Mouse (Mus musculus) erythroblast, adult 5-6 weeks (primary cell): Measurements from ENCODE around the gene Sprr2i. TPM values are rescaled to one million over a fixed set of nuclear protein-coding genes. Genes with fewer than 3 reads are reported as not detected.

Experiments
- ATAC-seq: replicated peaks from 2 replicates; pipeline ENCODE4 v1.8.0; 2016; ENCODE audit warnings: moderate number of reproducible peaks, mild to moderate bottlenecking, moderate TSS enrichment, inconsistent platforms; ENCODE audit not compliant: poor library complexity, low FRiP score, severe bottlenecking
- total RNA-seq, 2 experiments: library from RNA; stranded (forward) in 1 of 2; stranded (reverse) in 1 of 2; fragments of 150-400 nt in 1 of 2; fragments of 200-764, 138-1000 nt in 1 of 2; gene quantifications; 2 replicates each; pipeline versions ENCODE4 v1.2.3 to v1.2.4; 2015 to 2017; ENCODE audit warnings: low replicate concordance in 2 of 2

Sprr2i gene
- not detected in 2 replicates for total RNA-seq (2015; ENCODE audit: low replicate concordance)
- not detected in 2 replicates for total RNA-seq (2017; ENCODE audit: low replicate concordance)

DNA sequence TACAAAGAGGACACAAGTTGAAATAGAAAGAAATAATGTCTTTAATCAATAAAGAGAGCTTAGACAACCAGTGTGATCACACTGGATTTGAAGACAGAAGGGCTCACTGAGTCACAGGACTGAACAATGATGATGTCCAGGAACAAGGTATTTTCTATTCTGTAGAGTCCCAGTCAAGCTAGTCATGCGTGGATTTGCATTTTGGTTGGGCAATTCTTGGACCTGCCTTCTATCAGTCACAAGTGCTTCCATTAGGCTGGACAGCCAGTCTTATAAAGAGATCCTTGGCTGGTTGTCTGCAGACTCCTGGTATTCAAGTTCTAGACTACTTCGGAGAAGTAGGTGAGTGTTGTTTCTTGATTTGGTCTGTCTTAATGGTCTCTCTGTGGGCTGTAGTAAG, at the start of gene Sprr2i:
Sprr2i (plus strand) TSS at position 301 of the 400 bp plus-strand sequence.
- no peak for ATAC-seq

DNA sequence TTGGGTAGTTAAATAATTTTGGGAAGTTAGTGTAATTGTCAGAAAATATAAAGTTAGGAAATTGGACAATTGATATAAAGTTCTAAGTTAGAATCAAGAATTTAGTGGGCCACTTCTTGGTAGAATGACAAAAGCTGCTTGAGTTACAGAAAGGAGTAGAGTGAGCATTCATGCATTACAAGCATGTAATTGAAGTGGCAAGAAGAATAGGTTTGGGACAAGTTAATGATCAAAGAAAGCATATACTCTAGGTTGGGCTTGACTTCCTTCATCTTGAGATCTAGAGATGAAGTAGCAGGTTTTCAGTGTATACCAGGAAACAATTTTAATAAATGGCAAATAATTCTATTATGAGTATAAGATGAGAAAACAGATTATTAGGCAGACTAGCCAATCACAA, 46.2 kb upstream of the Sprr2i start:
- ATAC-seq, result no peak

DNA sequence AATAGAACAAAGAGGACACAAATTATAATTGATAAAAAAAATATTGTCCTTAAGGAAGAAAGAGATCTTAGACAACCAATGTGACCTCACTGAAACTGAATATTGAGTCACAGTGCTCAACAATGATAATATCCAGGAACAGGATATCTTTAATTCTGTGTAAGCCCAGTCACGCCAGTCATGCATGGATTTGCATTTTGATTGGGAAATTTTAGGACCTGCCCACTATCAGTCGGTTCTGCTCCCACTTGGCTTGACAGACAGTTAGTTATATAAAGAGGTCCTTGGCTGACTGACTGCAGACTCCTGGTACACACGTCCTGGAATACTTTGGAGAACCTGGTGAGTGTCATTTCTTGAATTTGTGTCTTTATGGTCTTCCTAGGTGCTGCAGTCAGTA, 42.9 kb upstream of the Sprr2i start, which contains the start of gene Sprr2f:
Sprr2f (plus strand) TSS at position 301 of the 400 bp plus-strand sequence.
- ATAC-seq, result no peak

DNA sequence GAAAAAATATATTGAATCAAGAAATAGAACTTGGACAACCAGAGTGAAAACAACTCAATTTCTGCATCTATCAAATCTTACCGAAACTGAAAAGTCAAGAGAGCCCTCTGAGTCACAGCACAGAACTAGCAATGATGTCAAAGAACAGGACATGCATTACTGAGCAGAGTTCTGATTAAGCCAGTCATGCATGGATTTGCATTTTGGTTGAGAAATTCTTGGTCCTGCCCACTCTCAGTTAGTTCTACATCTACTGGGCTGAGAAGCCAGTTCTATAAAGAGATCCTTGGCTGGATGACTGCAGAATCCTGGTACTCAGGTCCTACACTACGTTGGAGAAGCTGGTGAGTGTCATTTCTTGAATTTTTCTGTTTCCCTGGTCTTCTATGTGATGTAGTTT, 34.2 kb upstream of the Sprr2i start:
- no peak for ATAC-seq

DNA sequence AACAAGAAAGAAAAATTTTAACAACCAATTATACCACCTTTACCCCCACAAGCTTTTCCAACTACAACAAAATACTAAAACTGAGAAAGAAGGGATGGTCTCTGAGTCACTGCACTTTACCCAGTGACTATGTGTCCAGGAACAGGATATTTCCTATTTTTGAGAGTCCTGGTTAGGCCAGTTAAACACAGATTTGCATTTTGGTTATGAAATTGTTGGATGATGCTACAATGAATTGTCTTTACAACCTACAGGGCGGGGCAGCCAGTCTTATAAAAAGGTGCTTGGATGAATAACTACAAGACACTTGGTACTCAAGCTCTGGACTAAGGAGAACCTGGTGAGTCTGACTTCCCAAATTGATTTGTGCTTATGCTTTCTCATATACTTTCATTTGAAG, 22.4 kb upstream of the Sprr2i start, which contains the start of gene Sprr2h:
Sprr2h (plus strand) TSS at position 301 of the 400 bp plus-strand sequence.
- ATAC-seq, result no peak

DNA sequence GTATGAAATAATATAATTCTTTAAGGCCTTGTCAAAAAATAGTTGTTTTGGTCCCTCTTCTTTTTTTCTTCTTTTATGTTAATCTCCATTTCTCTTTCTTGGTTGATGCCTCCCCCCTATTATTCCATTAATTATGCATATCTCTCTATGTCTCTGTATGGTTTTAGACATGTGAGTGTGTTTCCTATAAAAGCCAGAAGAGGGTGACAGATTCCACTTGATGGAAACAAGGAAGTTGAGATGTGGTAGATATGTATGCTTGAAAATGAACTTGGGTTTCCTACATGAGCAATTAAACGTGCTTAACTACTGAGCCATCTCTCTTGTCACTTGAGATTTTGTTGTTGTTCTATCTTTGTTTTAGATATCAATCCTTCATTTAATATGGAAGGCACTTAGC, 13.5 kb upstream of the Sprr2i start:
- ATAC-seq, result no peak

DNA sequence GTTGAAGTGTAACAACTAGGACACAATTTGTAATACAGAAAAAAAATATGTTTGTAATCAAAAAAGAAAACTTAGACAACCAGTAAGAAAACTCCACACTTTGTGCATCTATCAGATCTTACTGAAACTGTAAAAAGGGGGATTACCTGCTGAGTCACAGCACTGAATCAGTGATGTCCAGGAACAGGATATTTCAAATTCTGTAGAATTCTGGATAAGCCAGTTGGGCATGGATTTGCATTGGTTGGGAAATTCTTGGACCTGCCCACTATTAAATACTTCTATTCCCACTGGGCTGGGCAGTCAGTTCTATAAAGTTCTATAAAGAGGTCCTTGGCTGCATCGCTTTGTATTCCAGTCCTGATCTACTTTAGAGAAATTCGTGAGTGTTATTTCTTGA, 10.0 kb downstream of the Sprr2i start, which contains the start of gene Sprr2j-ps:
Sprr2j-ps (plus strand) TSS at position 301 of the 400 bp plus-strand sequence.
- ATAC-seq, result no peak

DNA sequence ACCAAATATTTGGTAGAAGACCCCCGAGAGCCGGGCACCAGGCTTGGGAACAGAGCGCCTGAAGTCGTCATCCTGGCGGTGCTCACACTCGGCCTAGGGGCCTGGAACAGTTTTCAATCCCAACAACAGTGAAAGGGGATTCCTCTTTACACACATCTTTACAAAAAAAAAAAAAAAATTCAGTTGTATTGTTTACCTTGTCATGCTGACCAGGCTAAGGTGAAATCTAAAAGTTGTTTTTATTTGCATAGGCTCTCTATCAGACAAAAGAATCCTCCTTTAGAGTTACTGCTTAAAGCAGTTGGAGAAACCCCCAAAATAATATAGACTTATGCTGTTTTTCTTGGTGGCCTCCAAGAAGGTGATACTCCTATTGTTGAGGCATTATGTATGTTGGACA, 21.5 kb downstream of the Sprr2i start, which contains the start of gene Gm9774:
Gm9774 (minus strand) TSS at position 101 of the 400 bp plus-strand sequence.
- ATAC-seq, result no peak

DNA sequence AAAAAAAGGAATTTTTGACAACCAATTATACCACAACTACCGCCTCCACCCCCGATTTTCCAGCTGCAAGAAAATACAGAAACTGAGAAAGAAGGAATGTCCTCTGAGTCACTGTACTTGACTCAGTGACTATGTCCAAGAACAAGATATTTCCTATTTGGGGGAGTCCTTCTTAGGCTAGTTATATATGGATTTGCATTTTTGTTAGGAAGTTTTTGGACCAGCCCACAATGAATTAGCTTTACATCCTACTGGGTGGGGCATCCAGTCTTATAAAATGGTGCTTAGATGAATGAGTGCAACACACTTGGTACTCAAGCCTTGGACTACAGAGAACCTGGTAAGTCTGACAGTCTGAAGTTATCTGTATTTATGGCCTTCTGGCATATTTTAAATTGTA, 24.5 kb downstream of the Sprr2i start, which contains the start of gene Sprr2k:
Sprr2k (plus strand) TSS at position 301 of the 400 bp plus-strand sequence.
- ATAC-seq, result no peak

DNA sequence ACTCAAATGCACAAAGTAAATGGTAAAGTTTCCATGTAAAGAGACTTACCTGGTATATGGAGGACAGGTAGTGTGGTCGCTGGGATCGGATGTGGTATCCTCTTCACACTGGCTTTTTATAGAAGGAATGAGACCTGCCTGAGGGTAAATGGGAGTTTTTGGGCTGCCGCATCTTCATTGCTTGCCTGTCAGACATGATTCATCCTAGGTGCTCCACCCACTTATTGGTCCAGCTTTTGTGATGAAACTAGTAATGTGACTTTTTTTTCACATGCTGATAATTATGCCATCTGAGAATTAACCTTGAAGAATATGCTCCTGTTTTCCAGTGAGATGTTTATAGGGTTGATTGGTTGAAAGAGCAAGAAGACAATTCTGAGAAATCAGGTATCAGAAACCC, 30.9 kb downstream of the Sprr2i start, which contains the start of gene Sprr1b:
Sprr1b (minus strand) TSS at position 101 of the 400 bp plus-strand sequence.
- no peak for ATAC-seq

DNA sequence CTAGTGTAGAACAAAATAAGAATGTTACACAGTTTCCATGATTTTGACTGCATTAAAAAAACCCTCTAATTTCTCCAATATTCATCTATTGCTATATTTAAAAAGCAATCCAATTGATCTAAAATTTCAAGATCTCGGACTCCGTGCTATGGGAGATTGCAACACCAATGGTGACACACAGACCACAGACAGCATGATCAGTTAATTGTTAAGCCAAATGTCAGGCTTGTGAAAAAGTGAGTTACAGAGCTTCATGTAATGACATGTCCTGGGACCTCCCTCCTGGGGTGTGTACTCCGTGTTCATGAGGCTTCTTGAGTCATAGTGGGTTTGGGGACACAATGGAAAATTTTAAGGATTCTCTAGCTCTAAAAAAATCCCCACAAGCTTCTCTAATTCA, 32.4 kb downstream of the Sprr2i start:
- no peak for ATAC-seq

DNA sequence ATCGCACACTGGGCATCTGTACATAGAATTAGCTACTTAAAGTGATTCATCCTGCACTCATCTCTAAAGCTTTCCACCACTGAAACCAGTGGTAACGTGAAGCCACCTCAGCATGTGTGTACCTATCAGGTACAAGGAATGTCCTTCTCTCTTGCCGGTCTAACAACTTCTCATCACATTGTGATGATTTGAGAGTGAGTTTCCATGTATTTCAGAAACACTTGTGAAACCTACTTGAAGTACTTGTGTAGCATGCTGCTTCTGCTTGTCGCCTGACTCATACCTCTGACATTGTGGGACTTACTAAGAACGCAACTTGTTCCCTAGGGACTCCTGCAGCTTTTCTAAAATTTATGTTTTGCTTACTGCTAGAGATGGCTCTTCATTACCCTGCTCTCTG, 47.4 kb downstream of the Sprr2i start:
- no peak for ATAC-seq

DNA sequence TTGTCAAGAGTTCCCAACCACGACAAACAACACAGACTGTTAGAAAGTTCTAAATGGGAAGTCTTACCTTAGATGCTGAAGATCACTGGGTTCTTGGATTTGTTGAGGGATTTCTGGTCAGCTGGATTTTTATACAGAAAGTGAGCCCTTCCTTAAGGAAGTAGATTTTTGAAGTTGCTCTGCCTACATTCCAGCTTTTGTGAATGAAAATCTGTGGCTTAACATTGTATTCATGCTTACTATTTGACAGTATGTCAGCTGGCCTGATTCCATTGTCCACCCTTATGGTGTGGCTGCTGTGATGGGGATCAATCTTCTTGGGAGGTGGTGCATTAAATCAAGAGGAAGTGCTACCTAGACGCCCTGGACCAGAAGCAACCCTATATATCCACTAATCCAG, 50.8 kb downstream of the Sprr2i start, which contains the start of gene Sprr3:
Sprr3 (minus strand) TSS at position 101 of the 400 bp plus-strand sequence.
- ATAC-seq, result no peak

Other genes with a start within 250 kb of the Sprr2i start
- not detected in 2 replicates for gene Sprr2a1, start 192.2 kb upstream of the Sprr2i start, total RNA-seq (2015; ENCODE audit: low replicate concordance)
- gene Sprr2a1, start 192.2 kb upstream of the Sprr2i start, total RNA-seq (2017; ENCODE audit: low replicate concordance), result not detected in 2 replicates
- 0.58 TPM in 1 of 2 replicates, not detected in the other for gene Sprr2a2, start 192.1 kb upstream of the Sprr2i start, total RNA-seq (2015; ENCODE audit: low replicate concordance)
- gene Sprr2a2, start 192.1 kb upstream of the Sprr2i start, total RNA-seq (2017; ENCODE audit: low replicate concordance), result 0.56 and 0.85 TPM in 2 replicates
- gene Sprr2a3, start 122.6 kb upstream of the Sprr2i start, total RNA-seq (2015; ENCODE audit: low replicate concordance), result not detected in 2 replicates
- gene Sprr2a3, start 122.6 kb upstream of the Sprr2i start, total RNA-seq (2017; ENCODE audit: low replicate concordance), result not detected in 2 replicates
- not detected in 2 replicates for gene Sprr2b, start 91.4 kb upstream of the Sprr2i start, total RNA-seq (2015; ENCODE audit: low replicate concordance)
- not detected in 2 replicates for gene Sprr2b, start 91.4 kb upstream of the Sprr2i start, total RNA-seq (2017; ENCODE audit: low replicate concordance)
- not detected in 2 replicates for gene Sprr2d, start 68.9 kb upstream of the Sprr2i start, total RNA-seq (2015; ENCODE audit: low replicate concordance)
- gene Sprr2d, start 68.9 kb upstream of the Sprr2i start, total RNA-seq (2017; ENCODE audit: low replicate concordance), result not detected in 2 replicates
- gene Sprr2e, start 55.8 kb upstream of the Sprr2i start, total RNA-seq (2015; ENCODE audit: low replicate concordance), result not detected in 2 replicates
- gene Sprr2e, start 55.8 kb upstream of the Sprr2i start, total RNA-seq (2017; ENCODE audit: low replicate concordance), result not detected in 2 replicates
- not detected in 2 replicates for gene Sprr2f, start 42.8 kb upstream of the Sprr2i start, total RNA-seq (2015; ENCODE audit: low replicate concordance)
- gene Sprr2f, start 42.8 kb upstream of the Sprr2i start, total RNA-seq (2017; ENCODE audit: low replicate concordance), result not detected in 2 replicates
- gene Sprr2h, start 22.3 kb upstream of the Sprr2i start, total RNA-seq (2015; ENCODE audit: low replicate concordance), result not detected in 2 replicates
- gene Sprr2h, start 22.3 kb upstream of the Sprr2i start, total RNA-seq (2017; ENCODE audit: low replicate concordance), result not detected in 2 replicates
- not detected in 2 replicates for gene Sprr2j-ps, start 10.1 kb downstream of the Sprr2i start, total RNA-seq (2015; ENCODE audit: low replicate concordance)
- gene Sprr2j-ps, start 10.1 kb downstream of the Sprr2i start, total RNA-seq (2017; ENCODE audit: low replicate concordance), result not detected in 2 replicates
- gene Gm9774, start 21.4 kb downstream of the Sprr2i start, total RNA-seq (2015; ENCODE audit: low replicate concordance), result 5.2 and 17.7 TPM in 2 replicates
- 0.34 and 2.9 TPM in 2 replicates for gene Gm9774, start 21.4 kb downstream of the Sprr2i start, total RNA-seq (2017; ENCODE audit: low replicate concordance)
- not detected in 2 replicates for gene Sprr2k, start 24.6 kb downstream of the Sprr2i start, total RNA-seq (2015; ENCODE audit: low replicate concordance)
- not detected in 2 replicates for gene Sprr2k, start 24.6 kb downstream of the Sprr2i start, total RNA-seq (2017; ENCODE audit: low replicate concordance)
- not detected in 2 replicates for gene Sprr1b, start 30.8 kb downstream of the Sprr2i start, total RNA-seq (2015; ENCODE audit: low replicate concordance)
- not detected in 2 replicates for gene Sprr1b, start 30.8 kb downstream of the Sprr2i start, total RNA-seq (2017; ENCODE audit: low replicate concordance)
- gene Sprr3, start 50.7 kb downstream of the Sprr2i start, total RNA-seq (2015; ENCODE audit: low replicate concordance), result not detected in 2 replicates
- not detected in 2 replicates for gene Sprr3, start 50.7 kb downstream of the Sprr2i start, total RNA-seq (2017; ENCODE audit: low replicate concordance)
- not detected in 2 replicates for gene Sprr1a, start 77.9 kb downstream of the Sprr2i start, total RNA-seq (2015; ENCODE audit: low replicate concordance)
- gene Sprr1a, start 77.9 kb downstream of the Sprr2i start, total RNA-seq (2017; ENCODE audit: low replicate concordance), result not detected in 2 replicates
- gene Sprr4, start 92.5 kb downstream of the Sprr2i start, total RNA-seq (2015; ENCODE audit: low replicate concordance), result not detected in 2 replicates
- gene Sprr4, start 92.5 kb downstream of the Sprr2i start, total RNA-seq (2017; ENCODE audit: low replicate concordance), result not detected in 2 replicates
- gene 2310046K23Rik, start 126.5 kb downstream of the Sprr2i start, total RNA-seq (2015; ENCODE audit: low replicate concordance), result not detected in 2 replicates
- not detected in 2 replicates for gene 2310046K23Rik, start 126.5 kb downstream of the Sprr2i start, total RNA-seq (2017; ENCODE audit: low replicate concordance)
- gene Ivl, start 165.7 kb downstream of the Sprr2i start, total RNA-seq (2015; ENCODE audit: low replicate concordance), result 1.0 TPM in 1 of 2 replicates, not detected in the other
- gene Ivl, start 165.7 kb downstream of the Sprr2i start, total RNA-seq (2017; ENCODE audit: low replicate concordance), result 0.56 TPM in 1 of 2 replicates, not detected in the other
- gene Smcp, start 181.0 kb downstream of the Sprr2i start, total RNA-seq (2015; ENCODE audit: low replicate concordance), result not detected in 2 replicates
- gene Smcp, start 181.0 kb downstream of the Sprr2i start, total RNA-seq (2017; ENCODE audit: low replicate concordance), result not detected in 2 replicates
- not detected in 2 replicates for gene 2210017I01Rik, start 199.5 kb downstream of the Sprr2i start, total RNA-seq (2015; ENCODE audit: low replicate concordance)
- not detected in 2 replicates for gene 2210017I01Rik, start 199.5 kb downstream of the Sprr2i start, total RNA-seq (2017; ENCODE audit: low replicate concordance)
- gene Lce6a, start 213.7 kb downstream of the Sprr2i start, total RNA-seq (2015; ENCODE audit: low replicate concordance), result not detected in 2 replicates
- gene Lce6a, start 213.7 kb downstream of the Sprr2i start, total RNA-seq (2017; ENCODE audit: low replicate concordance), result not detected in 2 replicates
- not detected in 2 replicates for gene Lce1a1, start 240.3 kb downstream of the Sprr2i start, total RNA-seq (2015; ENCODE audit: low replicate concordance)
- not detected in 2 replicates for gene Lce1a1, start 240.3 kb downstream of the Sprr2i start, total RNA-seq (2017; ENCODE audit: low replicate concordance)
- gene Lce1b, start 248.9 kb downstream of the Sprr2i start, total RNA-seq (2015; ENCODE audit: low replicate concordance), result not detected in 2 replicates
- gene Lce1b, start 248.9 kb downstream of the Sprr2i start, total RNA-seq (2017; ENCODE audit: low replicate concordance), result not detected in 2 replicates